Mouse (Mus musculus) MEL (cell line): ENCODE measurements at regions not wholly inside any gene's neighbourhood (a gene's known extent, or its start where the extent isn't known, plus 50 kb on each side); places are given as distances from the start of the nearest gene placed in this dataset.

Experiments
- DNase-seq: peaks from one replicate; pipeline ENCODE4 v3.0.0; 2011; ENCODE audit warnings: low read depth, low spot score
- H3K27ac ChIP-seq: 2 replicates; pipeline ENCODE4 v1.5.1; 2012; ENCODE audit warnings: low read depth, mild to moderate bottlenecking, control low read depth, low read length, moderate library complexity; ENCODE audit not compliant: control insufficient read depth
- H3K27me3 ChIP-seq, 2 experiments: fragments of 150-350 bp in 1 of 2; sonication (generic) in 1 of 2; 2 replicates each; pipeline ENCODE4 v1.6.1; 2012; ENCODE audit warnings: low read length in 2 of 2, mild to moderate bottlenecking in 2 of 2, improper control_type of control experiment in 1 of 2, moderate library complexity in 1 of 2; ENCODE audit not compliant: insufficient read depth in 2 of 2, control insufficient read depth in 1 of 2
- H3K36me3 ChIP-seq, 2 experiments: 2 replicates each; pipeline ENCODE4 v1.6.1; 2012 to 2014; ENCODE audit warnings: low read length in 2 of 2, improper control_type of control experiment in 1 of 2, inconsistent platforms in 1 of 2, mild to moderate bottlenecking in 1 of 2; ENCODE audit not compliant: insufficient read depth in 2 of 2, control insufficient read depth in 1 of 2
- H3K4me1 ChIP-seq, 2 experiments: fragments of 150-350 bp in 1 of 2; sonication (generic) in 1 of 2; 2 replicates each; pipeline ENCODE4 v1.6.1; 2012; ENCODE audit warnings: low read length in 2 of 2, improper control_type of control experiment in 1 of 2, mild to moderate bottlenecking in 1 of 2; ENCODE audit not compliant: insufficient read depth in 2 of 2, control insufficient read depth in 1 of 2
- H3K4me3 ChIP-seq, 2 experiments: fragments of 150-350 bp in 1 of 2; sonication (generic) in 1 of 2; 2 replicates each; pipeline ENCODE4 v1.5.1; 2012; ENCODE audit warnings: low read depth in 2 of 2, low read length in 2 of 2, mild to moderate bottlenecking in 2 of 2, moderate library complexity in 2 of 2, control low read depth in 1 of 2, improper control_type of control experiment in 1 of 2; ENCODE audit not compliant: control insufficient read depth in 1 of 2, insufficient read depth in 1 of 2
- H3K79me2 ChIP-seq: 2 replicates; pipeline ENCODE4 v1.6.1; 2012; ENCODE audit warnings: mild to moderate bottlenecking, low read length, moderate library complexity; ENCODE audit not compliant: control insufficient read depth, poor library complexity, insufficient read depth
- H3K9ac ChIP-seq: 2 replicates; pipeline ENCODE4 v1.6.1; 2012; ENCODE audit warnings: low read depth, mild to moderate bottlenecking, control low read depth, low read length, moderate library complexity; ENCODE audit not compliant: control insufficient read depth, poor library complexity, severe bottlenecking
- H3K9me3 ChIP-seq: fragments of 150-350 bp; sonication (generic); replicated peaks from 2 replicates; pipeline ENCODE4 v1.6.1; 2012; ENCODE audit warnings: mild to moderate bottlenecking, low read length, improper control_type of control experiment, moderate library complexity; ENCODE audit not compliant: insufficient read depth
- BHLHE40 ChIP-seq: IDR thresholded peaks from 2 replicates; pipeline ENCODE4 v1.6.1; 2012; ENCODE audit warnings: low read depth, mild to moderate bottlenecking, inconsistent platforms, low read length, improper control_type of control experiment, borderline replicate concordance
- CHD1 ChIP-seq: IDR thresholded peaks from 2 replicates; pipeline ENCODE4 v1.6.1; 2012; ENCODE audit warnings: low read depth, mild to moderate bottlenecking, inconsistent platforms, low read length, improper control_type of control experiment
- CTCF ChIP-seq, 3 experiments: IDR thresholded peaks in 2 of 3; conservative IDR thresholded peaks in 1 of 3; 2 replicates each; pipeline ENCODE4 v1.5.1; 2011 to 2012; ENCODE audit warnings: low read length in 3 of 3, low read depth in 2 of 3, mild to moderate bottlenecking in 2 of 3, improper control_type of control experiment in 1 of 3, inconsistent platforms in 1 of 3, mixed read lengths in 1 of 3, moderate library complexity in 1 of 3; ENCODE audit not compliant: control insufficient read depth in 1 of 3, insufficient read depth in 1 of 3, poor library complexity in 1 of 3, severe bottlenecking in 1 of 3
- E2F4 ChIP-seq: IDR thresholded peaks from 2 replicates; pipeline ENCODE4 v1.6.1; 2011; ENCODE audit warnings: low read depth, low read length, improper control_type of control experiment, borderline replicate concordance
- ELF1 ChIP-seq: IDR thresholded peaks from 2 replicates; pipeline ENCODE4 v1.6.1; 2014; ENCODE audit warnings: low read depth, mild to moderate bottlenecking, inconsistent platforms, low read length, improper control_type of control experiment, moderate library complexity
- EP300 ChIP-seq, 2 experiments: IDR thresholded peaks; 2 replicates each; pipeline ENCODE4 v1.6.1; 2011; ENCODE audit warnings: improper control_type of control experiment in 2 of 2, low read length in 2 of 2, low read depth in 1 of 2, mild to moderate bottlenecking in 1 of 2
- GABPA ChIP-seq: IDR thresholded peaks from 2 replicates; pipeline ENCODE4 v1.6.1; 2012; ENCODE audit warnings: low read depth, mild to moderate bottlenecking, inconsistent platforms, low read length, improper control_type of control experiment, moderate library complexity
- HCFC1 ChIP-seq: IDR thresholded peaks from 2 replicates; pipeline ENCODE4 v1.6.1; 2012; ENCODE audit warnings: low read depth, mild to moderate bottlenecking, inconsistent platforms, low read length, improper control_type of control experiment, moderate library complexity
- JUND ChIP-seq: IDR thresholded peaks from 2 replicates; pipeline ENCODE4 v1.6.1; 2011; ENCODE audit warnings: low read depth, mild to moderate bottlenecking, improper control_type of control experiment, low read length
- MAX ChIP-seq: IDR thresholded peaks from 2 replicates; pipeline ENCODE4 v1.6.1; 2011; ENCODE audit warnings: low read length, improper control_type of control experiment
- MAZ ChIP-seq: IDR thresholded peaks from 2 replicates; pipeline ENCODE4 v1.6.1; 2012; ENCODE audit warnings: low read depth, mild to moderate bottlenecking, inconsistent platforms, low read length, improper control_type of control experiment
- MEF2A ChIP-seq: IDR thresholded peaks from 2 replicates; pipeline ENCODE4 v1.6.1; 2014; ENCODE audit warnings: low read depth, mild to moderate bottlenecking, inconsistent platforms, low read length, improper control_type of control experiment; ENCODE audit not compliant: poor library complexity, insufficient replicate concordance, severe bottlenecking; ENCODE audit errors: extremely low read depth
- MYB ChIP-seq: IDR thresholded peaks from 2 replicates; pipeline ENCODE4 v1.6.1; 2011; ENCODE audit warnings: mild to moderate bottlenecking, low read depth, low read length, improper control_type of control experiment
- NELFE ChIP-seq: IDR thresholded peaks from 2 replicates; pipeline ENCODE4 v1.6.1; 2011; ENCODE audit warnings: low read depth, low read length, improper control_type of control experiment
- NRF1 ChIP-seq: IDR thresholded peaks from 2 replicates; pipeline ENCODE4 v1.6.1; 2014; ENCODE audit warnings: low read depth, mild to moderate bottlenecking, inconsistent platforms, low read length, improper control_type of control experiment, moderate library complexity; ENCODE audit not compliant: poor library complexity, insufficient read depth, severe bottlenecking
- POLR2A ChIP-seq, 2 experiments: IDR thresholded peaks; 2 replicates each; pipeline ENCODE4 v1.6.1; 2011 to 2012; ENCODE audit warnings: low read length in 2 of 2, mild to moderate bottlenecking in 2 of 2, control low read depth in 1 of 2, improper control_type of control experiment in 1 of 2, low read depth in 1 of 2, moderate library complexity in 1 of 2; ENCODE audit not compliant: control insufficient read depth in 1 of 2, insufficient read depth in 1 of 2, poor library complexity in 1 of 2
- RAD21 ChIP-seq: IDR thresholded peaks from 2 replicates; pipeline ENCODE4 v1.6.1; 2011; ENCODE audit warnings: mild to moderate bottlenecking, low read depth, low read length, improper control_type of control experiment
- RCOR1 ChIP-seq: IDR thresholded peaks from 2 replicates; pipeline ENCODE4 v1.6.1; 2012; ENCODE audit warnings: low read depth, mild to moderate bottlenecking, inconsistent platforms, low read length, improper control_type of control experiment
- SIN3A ChIP-seq: IDR thresholded peaks from 2 replicates; pipeline ENCODE4 v1.6.1; 2012; ENCODE audit warnings: low read length, improper control_type of control experiment, inconsistent platforms
- TAL1 ChIP-seq: IDR thresholded peaks from 2 replicates; pipeline ENCODE4 v1.6.1; 2012; ENCODE audit warnings: mild to moderate bottlenecking, inconsistent platforms, low read length, moderate library complexity, mixed read lengths
- TBP ChIP-seq: IDR thresholded peaks from 2 replicates; pipeline ENCODE4 v1.8.0; 2011; ENCODE audit warnings: low read depth, low read length, improper control_type of control experiment
- UBTF ChIP-seq: IDR thresholded peaks from 2 replicates; pipeline ENCODE4 v1.6.1; 2012; ENCODE audit warnings: low read depth, mild to moderate bottlenecking, inconsistent platforms, low read length, improper control_type of control experiment, moderate library complexity, borderline replicate concordance; ENCODE audit not compliant: insufficient read depth
- USF2 ChIP-seq, 2 experiments: IDR thresholded peaks; 2 replicates each; pipeline ENCODE4 v1.6.1; 2011 to 2012; ENCODE audit warnings: improper control_type of control experiment in 2 of 2, low read length in 2 of 2, borderline replicate concordance in 1 of 2, inconsistent platforms in 1 of 2, low read depth in 1 of 2, mild to moderate bottlenecking in 1 of 2; ENCODE audit not compliant: insufficient read depth in 1 of 2
- ZC3H11A ChIP-seq: IDR thresholded peaks from 2 replicates; pipeline ENCODE4 v1.6.1; 2012; ENCODE audit warnings: low read depth, mild to moderate bottlenecking, inconsistent platforms, low read length, improper control_type of control experiment
- ZKSCAN1 ChIP-seq: IDR thresholded peaks from 2 replicates; pipeline ENCODE4 v1.6.1; 2012; ENCODE audit warnings: low read depth, mild to moderate bottlenecking, inconsistent platforms, low read length, improper control_type of control experiment, moderate library complexity
- ZMIZ1 ChIP-seq: IDR thresholded peaks from 2 replicates; pipeline ENCODE4 v1.6.1; 2012; ENCODE audit warnings: low read depth, mild to moderate bottlenecking, inconsistent platforms, low read length, improper control_type of control experiment, moderate library complexity
- ZNF384 ChIP-seq: IDR thresholded peaks from 2 replicates; pipeline ENCODE4 v1.6.1; 2012; ENCODE audit warnings: low read depth, mild to moderate bottlenecking, inconsistent platforms, low read length, improper control_type of control experiment

DNA sequence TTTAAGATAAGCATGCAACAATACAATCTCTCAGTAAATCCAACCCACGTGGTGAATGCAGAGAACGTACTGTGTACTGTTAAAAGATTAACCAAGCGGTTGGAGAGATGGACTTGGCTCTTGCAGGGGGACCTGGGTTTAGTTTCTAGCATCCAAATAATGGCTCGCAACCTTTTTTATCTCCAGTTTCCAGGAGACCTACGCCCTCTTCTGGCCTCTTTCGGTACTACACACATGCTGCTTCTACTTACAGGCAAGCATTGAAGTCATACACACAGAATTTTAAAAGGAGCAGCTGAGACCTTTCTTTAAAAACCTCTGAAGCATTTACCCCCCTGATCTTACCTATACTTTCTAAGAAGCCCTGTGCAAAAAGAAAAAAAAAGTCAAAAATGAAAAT lies 243.4 kb downstream of the Rpl36a-ps1 start:
- H3K4me3 ChIP-seq: no peak overlapping the region
- H3K27me3 ChIP-seq: no peaks in the 10 kb centered on the region; a peak in 1 of 4 replicates
- peak; percentile 21 to 42 (median 31); a peak in 4 of 6 replicates for TF ChIP-seq CTCF (IDR thresholded peaks at IDR 0.05 in 2 of 3, conservative IDR thresholded peaks at IDR 0.05 in 1 of 3; ENCODE audit: control insufficient read depth in 1 of 3, insufficient read depth in 1 of 3, low read depth in 2 of 3, low read length in 3 of 3, poor library complexity in 1 of 3, severe bottlenecking in 1 of 3)
- no peak for TF ChIP-seq TAL1
- TF ChIP-seq RCOR1: no peak

DNA sequence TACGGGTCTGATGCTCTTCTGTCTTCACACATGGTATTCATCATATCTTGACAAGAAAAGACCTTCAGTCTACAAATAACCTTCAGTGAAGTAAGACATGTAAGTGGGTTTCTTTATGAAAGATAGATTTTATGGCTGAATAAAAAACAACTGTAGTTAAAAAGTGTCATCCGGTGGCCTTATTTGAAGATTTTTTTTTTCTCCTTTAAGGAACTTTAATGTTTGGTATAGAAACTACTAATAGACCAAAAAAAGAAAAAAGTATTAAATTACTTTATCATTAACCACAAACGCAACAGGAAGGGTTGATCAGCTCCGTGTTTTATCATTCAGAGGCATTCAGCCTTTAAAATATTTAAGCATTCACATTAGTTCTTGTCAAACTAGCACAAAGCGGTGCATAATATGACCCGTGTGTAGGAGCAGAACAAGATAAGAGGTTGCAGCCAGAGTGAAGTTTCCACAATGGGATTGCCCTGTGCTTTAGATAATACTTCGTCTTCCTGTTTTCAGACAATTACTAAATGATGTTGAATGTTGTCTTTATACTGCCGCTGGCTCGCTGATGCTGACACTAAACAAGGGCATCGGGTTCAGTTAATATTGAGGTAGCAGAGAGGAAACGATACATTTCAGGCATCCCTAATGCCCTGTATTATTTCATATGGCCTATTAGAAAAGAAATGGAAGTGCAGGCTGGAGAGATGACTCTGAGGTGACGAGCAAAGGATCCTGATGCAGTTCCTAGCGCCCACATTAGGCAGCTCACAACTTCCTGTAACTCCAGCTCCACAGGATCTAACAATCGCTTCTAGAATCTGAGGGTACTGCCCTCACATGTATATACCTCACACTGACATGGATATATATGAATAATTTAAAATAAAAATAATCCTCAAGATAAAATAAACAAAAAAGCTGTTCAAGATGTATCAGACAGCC lies 244.8 kb downstream of the Rpl36a-ps1 start:
- no peaks in the 10 kb centered on the region for H3K9me3 ChIP-seq
- H3K36me3 ChIP-seq: peaks cover 0 to 6% of the 10 kb centered on the region in 2 experiments; a peak in 2 of 4 replicates
- peak; percentile 95 for DNase-seq
- peak overlapping the region; percentile 66 for H3K9ac ChIP-seq
- peaks cover 3 to 5% of the 10 kb centered on the region in 2 experiments; a peak in 3 of 4 replicates for H3K4me1 ChIP-seq
- H3K27ac ChIP-seq: peak overlapping the region; percentile 98
- no peaks in the 10 kb centered on the region; a peak in 1 of 4 replicates for H3K27me3 ChIP-seq
- peak overlapping the region; percentile 49 to 90 for H3K4me3 ChIP-seq
- H3K79me2 ChIP-seq: no peaks in the 10 kb centered on the region
- no peak for TF ChIP-seq E2F4
- peak; percentile 98 to 99 for TF ChIP-seq EP300 (IDR thresholded peaks at IDR 0.05; ENCODE audit: low read depth in 1 of 2, low read length in 2 of 2)
- TF ChIP-seq MAZ: no peak
- TF ChIP-seq TBP: 0 out of 2 replicates have a peak, but pooled peaks have one; percentile 8
- no peak for TF ChIP-seq JUND
- TF ChIP-seq GABPA: no peak
- peak; percentile 5; the same call in 1 of the 2 replicates for TF ChIP-seq MAX
- no peak for TF ChIP-seq UBTF
- peak; percentile 93 for TF ChIP-seq ZNF384
- peak; percentile 71 for TF ChIP-seq ELF1
- TF ChIP-seq MYB: peak; percentile 79
- peak; percentile 53 for TF ChIP-seq NELFE
- peak; percentile 13 for TF ChIP-seq RAD21
- no peak; the same call in 1 of the 2 replicates for TF ChIP-seq CHD1
- peak in 1 of 2 experiments; percentile 63; a peak in 2 of 4 replicates for TF ChIP-seq POLR2A (IDR thresholded peaks at IDR 0.05; ENCODE audit: control insufficient read depth in 1 of 2, insufficient read depth in 1 of 2, low read depth in 1 of 2, low read length in 2 of 2, poor library complexity in 1 of 2)
- peak; percentile 87 for TF ChIP-seq SIN3A
- 0 out of 2 replicates have a peak, but pooled peaks have one; percentile 21 for TF ChIP-seq ZC3H11A
- TF ChIP-seq MEF2A: no peak
- peak; percentile 79 for TF ChIP-seq BHLHE40
- no peak for TF ChIP-seq NRF1
- no peak for TF ChIP-seq CTCF (IDR thresholded peaks at IDR 0.05 in 2 of 3, conservative IDR thresholded peaks at IDR 0.05 in 1 of 3; ENCODE audit: control insufficient read depth in 1 of 3, insufficient read depth in 1 of 3, low read depth in 2 of 3, low read length in 3 of 3, poor library complexity in 1 of 3, severe bottlenecking in 1 of 3)
- TF ChIP-seq RCOR1: peak; percentile 95
- TF ChIP-seq ZMIZ1: peak; percentile 23; the same call in 1 of the 2 replicates
- TF ChIP-seq ZKSCAN1: 0 out of 2 replicates have a peak, but pooled peaks have one; percentile 32
- TF ChIP-seq HCFC1: peak; percentile 69
- no peak for TF ChIP-seq USF2 (IDR thresholded peaks at IDR 0.05; ENCODE audit: borderline replicate concordance in 1 of 2, insufficient read depth in 1 of 2, low read depth in 1 of 2, low read length in 2 of 2)

More for the DNA sequence above, 243.4 kb downstream of the Rpl36a-ps1 start:
- no peaks in the 10 kb centered on the region for H3K9me3 ChIP-seq
- H3K79me2 ChIP-seq: no peaks in the 10 kb centered on the region
- no peak overlapping the region for H3K9ac ChIP-seq
- H3K27ac ChIP-seq: peak overlapping the region; percentile 63
- H3K4me1 ChIP-seq: peaks cover 3 to 5% of the 10 kb centered on the region in 2 experiments; a peak in 3 of 4 replicates
- peak; percentile 57 for DNase-seq
- peaks cover 0 to 6% of the 10 kb centered on the region in 2 experiments; a peak in 2 of 4 replicates for H3K36me3 ChIP-seq
